Mouse (Mus musculus): ENCODE data around the gene Fnbp1.

- TF ChIP-seq CTCF (conservative IDR thresholded peaks at IDR 0.05; ENCODE audit: low read length) (no peak), POU5F1 (IDR thresholded peaks at IDR 0.05; ENCODE audit: borderline replicate concordance, low read length) (no peak)
These were observed 41.0 kb upstream of the Fnbp1 start for GRCm38 (mm10) chr2:31182786-31183330.

Data from E14TG2a.4 (cell line).